Mouse (Mus musculus) C2C12 (cell line): ENCODE results near the gene Otub2.

ENCODE experiments used
- CEBPB ChIP-seq: IDR thresholded peaks from one replicate; pipeline ENCODE4 v1.6.1; 2011; ENCODE audit warnings: low read depth, mild to moderate bottlenecking, control low read depth, moderate library complexity
- CTCF ChIP-seq: IDR thresholded peaks from one replicate; pipeline ENCODE4 v1.5.1; 2011; ENCODE audit not compliant: control insufficient read depth, insufficient read depth, insufficient read length
- FOSL1 ChIP-seq: IDR thresholded peaks from one replicate; pipeline ENCODE4 v1.8.0; 2011; ENCODE audit warnings: mild to moderate bottlenecking, low read length; ENCODE audit not compliant: poor library complexity, insufficient read depth, severe bottlenecking
- MAX ChIP-seq: IDR thresholded peaks from one replicate; pipeline ENCODE4 v1.6.1; 2011; ENCODE audit warnings: mild to moderate bottlenecking, control low read depth
- MYOD1 ChIP-seq: IDR thresholded peaks from one replicate; pipeline ENCODE4 v1.6.1; 2011; ENCODE audit warnings: low read depth; ENCODE audit not compliant: control insufficient read depth, insufficient read length
- MYOG ChIP-seq: IDR thresholded peaks from one replicate; pipeline ENCODE4 v1.6.1; 2011; ENCODE audit not compliant: control insufficient read depth, insufficient read length; ENCODE audit errors: extremely low read depth
- USF1 ChIP-seq: IDR thresholded peaks from one replicate; pipeline ENCODE4 v1.6.1; 2011; ENCODE audit warnings: low read depth, mild to moderate bottlenecking, control low read depth, moderate library complexity

DNA sequence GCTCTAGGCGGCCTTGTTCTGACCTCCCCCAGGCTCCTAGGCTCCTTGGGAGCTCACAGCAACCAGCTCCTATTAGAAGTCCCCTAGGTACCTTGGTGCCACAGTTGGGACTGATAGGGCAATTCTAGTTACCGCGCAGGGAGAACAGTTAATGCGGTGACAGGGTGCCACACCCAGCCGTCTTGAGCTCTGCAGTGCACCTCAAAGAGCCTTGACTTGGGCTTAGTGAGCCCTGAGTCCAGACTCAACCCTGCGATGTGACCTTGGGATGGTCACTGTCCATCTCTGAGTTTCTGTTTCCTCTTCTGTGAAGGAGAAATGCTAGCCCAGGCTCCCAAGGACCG lies 20.2 kb upstream of the Otub2 start:
- TF ChIP-seq MAX (no peak), USF1 (no peak), CTCF (no peak), MYOD1 (no peak), CEBPB (no peak), MYOG (no peak), FOSL1 (no peak)
